Comparison of ENCODE assay signal across 16 mouse cellular contexts in the genomic region with DNA sequence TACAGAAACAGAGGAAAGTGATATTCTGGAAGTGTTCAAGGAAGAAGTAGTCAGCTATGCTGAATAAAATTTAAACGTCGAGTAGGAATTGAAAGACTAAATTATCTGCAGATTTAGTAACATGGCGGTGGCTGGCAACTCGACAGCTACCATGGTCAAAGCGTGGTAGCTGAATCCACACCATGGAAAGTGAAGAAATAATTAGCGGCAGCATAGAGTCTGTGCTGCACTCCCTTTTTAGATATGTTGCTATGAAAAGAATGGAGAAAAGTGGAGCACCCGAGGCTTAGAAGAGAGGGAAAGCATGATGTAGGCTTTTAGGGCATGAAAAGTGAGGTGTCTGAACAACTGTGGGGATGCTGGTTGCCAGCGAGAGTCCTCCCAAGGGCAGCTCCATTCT.
"Had no signal": no experiment of that assay in that cellular context is flagged by ENCODE, and none has a peak within 500 bp of the region (broad histone marks: within the 10 kb centered on the region; RNA-seq: fewer than 3 reads in every experiment).

No protein-coding gene starts in this region.

- H3K27ac ChIP-seq: neural tube, embryonic 13.5 days; neural tube, embryonic 15.5 days; stomach, embryonic 15.5 days; stomach, postnatal 0 days had no signal

- H3K4me1 ChIP-seq: neural tube, embryonic 13.5 days; neural tube, embryonic 15.5 days; stomach, embryonic 15.5 days had no signal

- DNase-seq: retina, postnatal 1 day; right cerebral cortex, adult 18-20 months; right cerebral cortex, postnatal 14 days; right cerebral cortex, postnatal 25 days; right cerebral cortex, postnatal 4 days; spleen, adult 18-20 months; thymus, adult 18-20 months; thymus, adult 2 months; thymus, postnatal 14 days; thymus, postnatal 25 days; thymus, postnatal 36 days; thymus, postnatal 4 days had no signal

- H3K4me3 ChIP-seq: neural tube, embryonic 13.5 days; neural tube, embryonic 15.5 days; stomach, embryonic 15.5 days had no signal

- H3K9me3 ChIP-seq: neural tube, embryonic 13.5 days; neural tube, embryonic 15.5 days; stomach, embryonic 15.5 days had no signal

- H3K27me3 ChIP-seq: neural tube, embryonic 13.5 days; neural tube, embryonic 15.5 days; stomach, embryonic 15.5 days had no signal

- H3K36me3 ChIP-seq: neural tube, embryonic 13.5 days; neural tube, embryonic 15.5 days; stomach, embryonic 15.5 days had no signal
